Mouse (Mus musculus) thymus, postnatal 4 days (tissue): Measurements from ENCODE around the gene Ebf3.

ENCODE experiments used
- DNase-seq: peaks from one replicate; pipeline ENCODE4 v3.0.0; 2021

Ebf3 gene

DNA sequence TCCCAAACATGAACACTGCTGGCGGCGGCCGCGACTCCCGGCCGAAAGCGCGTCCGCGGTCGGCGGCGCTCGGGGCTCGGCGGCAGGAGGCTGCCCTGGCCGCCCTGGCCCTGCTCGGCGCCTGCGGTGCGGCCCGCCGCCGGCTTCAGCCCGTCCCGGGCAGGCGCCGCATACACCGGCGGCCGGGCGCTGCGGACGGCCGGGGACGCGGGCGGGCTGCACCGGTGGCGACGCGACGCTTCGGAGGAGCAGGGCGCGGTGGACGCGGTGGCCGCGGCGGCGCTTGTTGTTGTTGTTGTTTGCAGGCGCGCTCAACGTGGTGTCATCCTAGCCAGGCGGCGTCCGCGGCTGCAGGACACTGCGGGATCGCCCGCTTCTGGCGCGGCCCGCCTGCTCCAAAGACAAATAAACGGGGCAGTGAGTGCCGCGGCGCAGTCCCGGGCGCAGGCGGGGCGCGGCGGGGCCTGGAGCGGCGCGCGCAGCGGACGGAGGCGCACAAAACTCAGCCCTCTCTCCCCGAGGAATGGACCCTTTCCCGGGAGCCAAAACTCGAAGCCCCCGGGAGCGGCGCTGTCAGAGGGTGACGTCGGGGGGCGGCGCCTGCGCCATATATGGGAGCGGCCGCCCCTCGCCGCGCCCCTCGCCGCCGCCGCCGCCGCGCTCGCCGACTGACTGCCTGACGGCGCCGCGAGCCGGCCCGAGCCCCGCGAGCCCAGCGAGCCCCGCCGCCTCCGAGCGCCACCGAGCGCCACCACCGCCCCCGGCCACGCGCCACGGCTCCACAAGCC lies at the start of gene Ebf3:
Gene Ebf3 (minus strand): TSS at position 542 of the 788 bp plus-strand sequence.
- DNase-seq: peak; percentile 92

DNA sequence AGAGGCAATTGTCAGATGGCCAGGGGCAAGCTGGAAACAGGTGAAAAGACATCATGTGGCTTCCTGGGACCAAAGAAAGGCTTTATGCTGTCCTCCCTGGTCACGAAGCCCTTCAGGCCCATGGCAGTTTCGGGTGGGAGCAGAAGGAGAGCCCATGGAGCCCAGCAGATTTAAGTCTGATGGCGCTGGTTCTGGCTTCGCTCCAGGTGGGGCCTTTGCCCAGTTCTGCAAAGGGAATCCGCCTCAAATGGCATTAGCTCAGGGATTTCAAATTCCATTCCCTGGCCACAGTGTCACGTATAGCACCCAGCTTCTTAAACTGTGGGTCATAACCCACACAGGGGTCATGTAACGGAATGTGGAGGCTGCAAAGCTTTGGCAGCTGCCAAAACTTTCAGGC lies 32.6 kb upstream of the Ebf3 start:
- DNase-seq: no peak

DNA sequence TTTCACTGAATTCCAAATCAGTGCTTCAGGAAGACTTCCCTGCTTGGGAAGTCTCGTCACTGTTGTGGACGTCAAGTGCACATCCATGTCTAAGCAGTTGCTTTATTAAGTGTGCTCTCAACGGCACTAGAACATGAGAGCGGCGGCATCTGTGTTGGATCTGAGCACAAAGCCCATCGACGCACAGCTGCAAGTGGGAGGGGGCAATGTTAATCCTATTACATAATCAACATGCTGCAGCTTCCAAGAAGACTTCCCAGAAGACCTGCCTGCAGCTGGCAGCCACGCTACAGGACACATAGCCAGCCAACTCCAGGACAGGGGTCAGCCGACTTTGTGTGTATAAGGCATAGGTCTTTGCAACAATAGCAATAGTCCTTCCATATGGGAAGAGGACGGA lies 31.8 kb upstream of the Ebf3 start:
- no peak for DNase-seq

DNA sequence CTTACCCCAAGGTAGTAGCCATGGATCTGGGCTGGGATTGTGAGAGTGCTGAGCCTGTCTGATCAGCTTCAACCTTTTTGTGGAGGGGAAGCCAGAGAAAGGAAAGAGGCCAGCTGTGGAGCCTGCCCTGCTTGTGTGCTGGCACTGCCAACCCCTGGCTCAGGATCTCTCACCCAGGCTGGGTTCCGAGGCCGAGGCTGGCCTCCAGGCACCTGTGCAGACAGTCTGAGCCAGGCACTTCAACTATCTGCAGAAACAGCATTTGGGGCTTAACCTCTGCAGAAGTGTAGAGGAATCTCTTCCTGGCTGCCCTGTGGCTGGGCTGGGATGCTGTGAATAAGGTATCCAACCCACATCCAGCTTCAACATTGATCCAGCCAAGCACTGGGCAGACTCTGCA lies 19.7 kb upstream of the Ebf3 start:
- no peak for DNase-seq

DNA sequence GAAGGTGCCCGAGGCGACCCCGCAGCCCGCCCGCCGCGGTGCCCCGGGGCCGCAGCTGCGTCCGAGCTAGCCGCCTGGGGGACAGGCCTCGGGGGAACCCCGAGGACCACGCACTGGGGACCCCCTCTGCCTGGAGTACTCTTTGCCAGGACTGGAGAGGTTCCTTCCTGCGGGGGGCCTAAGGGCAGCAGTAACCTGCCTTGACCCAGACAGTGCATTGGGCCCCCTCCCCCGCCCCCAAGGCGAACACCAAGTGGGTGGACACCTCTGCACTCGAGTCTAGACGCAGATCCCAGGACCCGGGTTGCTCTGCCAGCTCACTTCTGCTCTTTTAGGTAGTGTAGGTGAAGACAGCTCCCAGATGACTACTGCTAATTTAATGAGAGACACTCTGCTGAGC lies 8.7 kb upstream of the Ebf3 start:
- DNase-seq: no peak

DNA sequence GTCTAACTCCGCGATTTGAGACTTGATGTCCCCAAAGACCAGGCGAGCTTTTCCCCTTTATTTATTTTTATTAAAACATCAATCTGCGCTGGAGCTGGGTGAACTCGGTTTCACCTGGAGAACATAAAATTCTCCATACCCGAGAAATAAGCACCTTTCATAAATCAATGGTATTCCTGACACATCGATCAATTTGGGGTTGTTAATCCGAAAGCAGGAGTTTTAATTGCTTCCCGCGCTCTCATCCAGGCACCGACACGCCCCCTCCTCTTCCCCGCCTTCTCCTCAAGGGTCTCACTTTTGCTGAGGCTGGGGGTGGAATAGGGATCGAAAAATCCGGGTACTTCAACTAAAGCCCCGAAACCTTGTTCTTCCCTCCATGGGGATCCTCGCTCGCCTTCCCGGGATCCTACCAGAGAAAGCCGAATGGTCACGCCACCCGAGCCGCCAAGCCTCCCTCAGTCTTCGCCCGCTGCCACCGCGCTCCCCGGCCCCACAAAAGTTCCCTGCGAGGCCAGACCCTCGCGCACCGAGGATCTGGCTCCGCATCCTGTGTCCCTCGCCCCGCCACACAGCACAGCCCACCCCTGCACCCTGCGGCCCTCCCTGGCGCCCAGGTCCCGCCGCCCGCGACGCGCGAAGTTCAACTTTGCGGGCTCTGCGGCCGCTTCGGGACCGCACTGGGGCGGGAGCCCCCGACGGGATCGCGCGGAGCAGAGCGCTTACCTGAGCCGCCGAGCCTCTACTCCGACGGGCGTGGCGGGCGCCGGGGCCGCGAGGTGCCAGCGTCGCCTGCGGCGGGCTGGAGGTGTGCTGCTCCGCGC lies 7.9 kb upstream of the Ebf3 start:
- peak; percentile 22 for DNase-seq

DNA sequence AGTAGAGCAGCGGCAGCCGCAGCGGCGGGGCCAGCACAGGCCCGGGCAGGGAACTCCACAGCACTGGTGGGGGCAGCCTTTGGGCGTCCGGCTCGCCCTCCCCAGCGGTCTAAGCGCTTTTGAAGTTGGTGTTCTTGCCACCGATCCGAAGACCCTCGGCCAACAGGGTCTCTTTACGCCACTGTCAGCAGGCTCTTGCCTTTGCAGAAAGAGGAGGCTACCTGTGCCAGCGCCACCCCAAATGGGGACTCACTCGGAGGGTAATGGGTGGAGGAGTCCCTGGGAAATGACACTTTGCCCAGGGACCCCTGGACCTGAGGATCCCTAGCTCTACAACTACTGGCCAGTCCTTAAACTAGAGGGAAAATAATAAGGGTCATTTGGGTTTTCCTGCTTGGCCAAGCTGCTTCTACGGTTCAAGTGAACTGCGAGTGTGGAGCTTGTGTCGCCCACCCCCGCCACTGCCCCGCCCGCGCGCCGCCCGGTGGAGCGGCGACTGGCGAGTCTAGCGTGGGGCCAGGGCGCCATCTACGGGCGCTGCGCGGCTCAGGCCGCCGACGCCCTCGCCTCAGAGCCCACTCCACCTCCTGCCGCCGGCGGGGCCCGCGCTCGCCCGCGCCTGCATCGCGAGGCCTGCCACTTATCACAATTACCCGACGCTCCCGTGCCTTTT lies 7.0 kb upstream of the Ebf3 start:
- peak; percentile 81 for DNase-seq

DNA sequence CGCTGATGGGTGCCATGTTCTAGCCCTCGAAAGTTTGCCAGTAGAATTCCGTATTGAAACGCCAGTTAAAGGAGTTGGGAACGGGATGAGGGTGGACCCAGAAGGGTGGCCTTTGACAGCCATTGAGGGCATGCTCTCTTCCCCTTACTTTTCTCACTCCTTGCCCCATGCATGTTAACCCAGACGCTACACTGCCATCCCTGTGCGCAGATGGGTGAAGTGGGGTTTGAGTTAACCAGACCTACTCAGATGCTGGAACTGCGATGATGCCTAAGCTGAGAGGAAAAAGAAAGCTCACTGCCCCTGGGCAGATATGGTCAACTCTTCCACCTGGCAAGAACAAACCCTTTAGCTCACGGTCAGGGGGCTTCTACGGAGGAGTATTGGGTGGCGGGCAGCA lies 6.1 kb upstream of the Ebf3 start:
- DNase-seq: no peak

DNA sequence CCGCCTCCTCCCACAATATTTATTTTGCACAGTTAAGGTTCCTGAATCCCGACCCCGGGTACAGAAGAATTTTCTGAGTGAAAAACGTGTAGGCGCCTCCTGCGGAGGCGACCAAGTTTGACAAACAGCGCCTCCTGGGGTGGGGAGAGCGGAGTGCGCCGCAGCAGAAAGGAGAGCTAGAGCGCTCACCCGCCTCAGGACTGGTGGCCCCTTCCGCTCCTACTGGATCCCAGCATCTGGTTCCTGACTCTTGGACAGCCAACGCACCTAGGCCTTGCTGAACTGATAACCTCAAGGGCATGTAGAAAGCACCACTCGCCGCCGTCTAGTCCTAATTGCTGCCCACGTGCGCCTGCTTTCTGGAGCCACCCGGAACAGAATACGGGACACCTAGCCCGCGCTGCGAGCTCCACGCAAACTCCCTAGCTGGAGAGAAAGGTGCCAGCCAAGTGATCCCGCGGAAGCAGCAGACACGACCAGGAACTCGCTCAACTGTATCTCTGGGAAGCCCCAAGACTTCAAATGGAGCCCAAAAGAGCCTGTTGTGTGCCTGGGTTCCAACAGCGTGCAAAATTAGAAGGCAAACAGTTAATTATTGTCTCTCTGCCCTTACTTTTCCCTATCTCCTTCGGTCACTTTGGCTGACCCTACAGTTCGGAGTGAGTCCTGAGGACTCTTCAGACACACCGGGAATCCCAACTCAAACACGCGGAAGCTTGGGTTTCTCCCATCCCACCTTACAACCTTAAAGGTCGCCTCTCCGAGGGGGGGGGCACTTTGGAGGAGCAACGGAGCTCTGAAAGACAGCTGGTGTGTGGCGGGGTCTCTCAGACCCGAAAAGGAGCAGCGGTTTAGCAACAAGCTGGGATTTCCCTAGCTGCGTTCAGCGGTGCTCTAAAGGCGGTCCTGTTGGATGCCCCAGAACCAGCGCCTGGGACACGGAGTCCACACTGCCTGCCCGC lies 5.0 kb upstream of the Ebf3 start:
- DNase-seq: peak; percentile 84

DNA sequence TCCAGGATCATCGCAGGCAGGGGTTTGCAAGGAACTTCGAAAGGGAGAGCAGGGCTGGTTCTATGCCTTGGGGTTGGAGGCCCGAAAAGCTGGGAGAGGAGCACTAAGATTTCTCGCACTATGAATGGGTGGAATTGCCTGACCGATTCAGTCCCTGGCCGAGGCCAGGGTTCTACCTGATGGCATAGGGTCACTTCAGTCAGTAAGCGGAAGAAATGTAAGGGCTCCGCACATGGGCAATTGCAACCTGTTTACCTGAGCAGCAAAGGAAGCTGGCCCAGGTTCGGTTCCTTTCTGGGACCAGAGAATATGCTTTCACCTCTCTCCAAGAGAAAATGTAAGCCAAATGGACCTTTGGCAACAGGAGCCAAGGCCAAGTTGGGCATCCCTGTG lies 4.1 kb upstream of the Ebf3 start:
- DNase-seq: no peak

DNA sequence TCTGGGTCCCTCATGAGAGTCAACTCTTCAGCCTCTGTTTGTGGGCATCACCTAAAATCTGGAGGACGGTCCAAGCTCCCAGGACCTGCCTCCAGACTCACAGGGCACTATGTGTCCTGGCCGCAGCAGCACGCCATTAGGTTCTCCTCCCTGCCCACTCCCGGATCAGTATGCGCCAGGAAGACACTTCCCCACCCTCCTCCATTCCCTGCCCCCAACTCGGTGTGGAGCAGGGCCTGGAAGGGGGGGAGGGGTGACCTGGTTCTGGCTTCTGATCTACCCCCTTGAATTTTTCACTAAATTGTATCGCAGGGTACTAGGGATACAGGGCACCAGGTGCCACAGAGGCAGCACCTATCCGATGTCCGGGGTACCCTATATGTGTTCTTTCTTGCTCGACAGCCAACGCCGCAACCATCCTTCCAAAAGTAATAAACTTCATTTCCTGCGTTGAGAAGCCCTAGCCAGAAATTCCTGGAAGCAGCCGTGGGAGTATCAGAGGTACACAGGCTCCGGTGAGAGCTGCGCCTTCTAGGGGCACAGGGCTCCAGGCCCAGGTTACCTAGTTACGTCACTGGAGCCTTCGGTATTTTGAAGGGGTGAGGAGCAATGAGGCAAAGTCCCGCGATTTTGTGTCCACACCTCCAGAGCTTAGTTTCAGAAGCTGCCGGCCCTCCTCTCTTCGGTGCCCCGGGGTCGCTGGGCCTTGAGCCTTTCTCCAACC lies 3.6 kb upstream of the Ebf3 start:
- DNase-seq: no peak

DNA sequence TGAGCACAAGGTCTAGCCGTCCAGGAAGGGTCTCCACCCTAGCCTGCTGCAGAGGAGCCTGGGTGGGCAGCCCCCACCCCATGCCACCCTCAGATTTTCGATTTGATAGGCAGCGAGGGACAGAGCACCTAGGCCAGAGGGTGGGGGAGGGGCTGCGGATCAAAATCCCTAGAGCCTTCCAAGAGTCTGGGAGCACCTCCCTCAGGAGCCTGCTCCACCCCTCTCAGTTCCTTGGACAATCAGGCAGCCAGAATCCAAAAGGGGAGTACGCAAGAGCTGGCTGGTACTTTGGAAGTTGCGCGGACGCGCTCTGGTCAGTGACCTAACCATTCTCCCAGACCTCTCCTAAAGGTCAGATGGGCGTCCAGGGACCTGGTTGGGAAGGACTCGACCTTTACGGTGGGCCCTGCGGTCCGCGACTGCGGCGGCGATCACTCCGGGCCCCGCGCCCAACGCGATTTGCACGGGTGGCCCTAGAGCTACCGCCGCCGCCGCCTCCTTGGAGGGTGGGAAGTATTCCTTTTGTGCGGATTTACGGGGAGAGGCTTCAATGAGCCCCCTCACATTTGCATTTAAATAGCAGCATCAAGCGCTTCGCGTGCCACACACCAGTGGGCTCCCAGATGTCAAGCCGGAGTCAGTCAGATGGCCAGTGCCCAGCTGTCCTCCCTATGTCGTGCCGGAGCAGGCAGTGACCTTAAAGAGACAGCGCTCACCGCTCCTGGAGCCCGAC lies 2.8 kb upstream of the Ebf3 start:
- DNase-seq: peak; percentile 18

DNA sequence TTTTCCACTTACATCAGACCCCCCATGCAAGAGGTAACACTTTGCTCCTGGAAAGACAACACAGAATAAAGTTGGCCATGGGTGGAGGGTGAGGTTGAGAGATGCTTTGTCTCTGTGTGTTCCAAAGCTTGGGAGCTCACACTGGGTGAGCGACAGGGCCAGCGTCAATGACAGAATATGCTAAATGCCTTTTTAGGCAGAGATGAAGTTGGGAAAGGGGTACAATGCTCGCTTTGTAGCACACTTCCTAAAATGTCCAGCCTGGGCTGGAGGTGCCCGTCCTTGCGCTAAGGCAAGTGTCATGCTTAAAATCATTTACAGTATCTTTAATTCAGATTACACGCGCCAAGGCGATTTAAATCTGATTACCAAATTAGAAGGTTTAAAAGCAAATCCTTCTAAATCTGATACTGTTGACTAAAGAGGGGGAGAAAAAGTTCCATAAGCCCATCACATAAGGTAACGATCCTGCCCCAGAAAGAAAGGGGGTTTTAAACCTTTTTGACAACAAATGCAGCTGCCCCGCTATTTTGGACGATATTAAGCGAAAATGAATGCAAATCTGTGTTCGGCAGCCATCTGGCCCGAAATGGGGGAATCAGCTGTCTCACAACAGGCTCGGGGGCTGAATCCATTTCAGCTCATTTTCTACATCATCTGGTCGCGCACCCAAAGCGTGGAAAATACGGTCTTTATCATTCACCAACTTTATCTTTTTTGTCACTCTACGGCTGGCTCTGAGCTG lies 2.1 kb upstream of the Ebf3 start:
- DNase-seq: no peak

DNA sequence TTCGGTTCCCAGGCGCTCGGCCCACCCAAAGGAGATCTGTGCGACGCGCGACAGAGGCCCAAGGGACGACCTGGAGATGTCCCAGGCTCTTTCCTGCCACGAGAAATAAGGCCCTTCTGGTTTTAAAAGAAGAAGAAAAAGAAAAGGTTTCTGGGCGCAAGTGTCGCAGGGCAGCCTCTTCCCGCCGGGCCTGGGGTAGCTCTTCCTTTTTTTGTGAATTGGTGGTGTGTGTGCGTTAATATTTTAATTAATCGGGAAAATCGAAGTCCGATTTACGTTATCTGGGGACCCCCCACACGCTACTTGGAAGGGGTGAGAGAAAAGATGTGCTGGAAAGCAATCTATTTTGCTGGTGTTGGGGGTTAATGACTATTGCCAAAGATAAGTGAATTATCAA lies 1.3 kb upstream of the Ebf3 start:
- no peak for DNase-seq

DNA sequence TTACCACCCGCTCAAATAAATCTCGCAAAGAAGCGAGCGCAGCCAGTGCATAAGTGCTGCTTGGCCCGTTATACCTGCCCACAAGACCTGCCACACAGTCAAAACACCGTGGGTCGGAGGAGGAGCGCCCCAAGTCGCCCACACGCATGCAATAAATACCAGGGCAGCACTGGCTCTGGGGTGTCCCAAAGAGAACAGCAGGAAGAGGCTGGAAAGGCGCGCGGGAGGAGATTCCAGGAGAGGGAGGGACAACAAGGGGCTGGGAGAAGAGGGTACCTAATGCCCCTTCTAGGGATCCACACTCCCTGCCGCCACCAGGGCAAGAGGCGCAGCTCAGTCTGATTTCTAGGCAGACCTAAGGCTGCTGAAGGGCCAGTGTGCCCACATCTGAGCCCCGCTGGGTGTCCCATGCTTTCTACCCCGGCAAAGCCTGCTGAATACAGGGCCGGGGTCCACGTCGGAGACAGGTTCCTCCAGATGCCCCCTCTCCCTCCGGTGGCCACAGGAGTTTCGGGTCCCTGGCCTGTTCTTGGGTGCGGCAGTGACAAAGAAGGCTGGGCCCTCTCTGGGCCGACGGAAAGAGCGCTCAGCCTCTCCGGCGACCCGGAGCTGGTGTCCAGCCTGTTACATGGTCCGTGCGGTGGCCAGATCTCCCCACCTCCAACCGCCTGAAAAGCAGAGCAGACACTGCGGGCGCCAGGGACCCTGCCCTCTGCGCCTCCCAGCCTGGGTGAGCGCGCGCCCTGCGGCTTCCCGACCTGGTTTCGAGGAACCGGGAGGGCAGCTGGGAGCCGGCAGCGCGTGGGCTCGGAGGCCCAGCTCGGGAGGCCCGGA lies 682 bp upstream of the Ebf3 start:
- peak; percentile 36 for DNase-seq

DNA sequence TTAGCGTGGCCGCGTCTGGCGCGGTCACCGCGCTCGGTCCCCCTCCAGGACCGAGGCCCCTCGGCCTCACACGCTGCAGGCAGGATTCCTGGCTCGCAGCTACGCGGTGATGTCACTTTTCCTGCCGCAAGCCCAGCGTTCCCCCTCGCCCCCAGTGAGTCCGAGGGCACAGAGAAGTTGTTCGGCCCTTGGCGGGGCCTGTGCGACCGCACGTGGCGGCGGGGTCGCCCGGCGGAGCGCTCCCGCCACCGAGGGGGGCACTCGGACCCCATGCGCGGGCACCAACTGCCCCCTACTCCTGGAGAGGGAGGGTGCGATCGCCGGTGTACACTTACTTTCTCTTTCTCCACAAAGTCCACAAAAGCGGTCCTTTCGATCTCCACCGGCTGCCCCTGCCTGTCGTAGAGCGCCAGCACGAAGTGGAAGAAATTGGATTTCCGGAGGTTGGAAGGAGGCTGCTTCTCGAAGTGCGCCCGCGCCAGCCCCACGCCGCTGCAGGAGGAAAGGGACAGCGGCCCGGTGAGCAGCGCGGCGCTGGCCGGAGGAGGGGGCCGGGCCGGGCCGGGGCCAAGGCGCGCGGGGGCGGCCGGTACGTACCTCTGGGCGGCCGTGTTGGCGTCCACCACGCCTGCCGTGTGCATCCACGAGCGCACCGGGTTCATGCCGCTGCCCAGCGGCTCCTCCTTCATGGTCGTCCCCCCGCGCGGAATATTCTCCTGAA lies 902 bp downstream of the Ebf3 start:
- DNase-seq: peak; percentile 44

DNA sequence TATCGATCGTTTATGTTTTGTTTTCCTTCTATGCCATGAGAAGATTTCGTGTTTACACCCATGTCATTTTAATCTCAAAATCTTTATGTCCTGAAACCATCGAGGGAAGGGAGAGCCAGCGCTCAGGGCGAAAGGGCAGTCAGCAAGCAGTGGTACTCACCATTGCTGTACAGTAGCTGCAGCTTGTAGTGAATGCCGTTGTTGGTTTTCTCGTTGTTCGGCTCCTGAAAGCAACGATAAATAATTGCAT lies 1.4 kb downstream of the Ebf3 start:
- DNase-seq: no peak

DNA sequence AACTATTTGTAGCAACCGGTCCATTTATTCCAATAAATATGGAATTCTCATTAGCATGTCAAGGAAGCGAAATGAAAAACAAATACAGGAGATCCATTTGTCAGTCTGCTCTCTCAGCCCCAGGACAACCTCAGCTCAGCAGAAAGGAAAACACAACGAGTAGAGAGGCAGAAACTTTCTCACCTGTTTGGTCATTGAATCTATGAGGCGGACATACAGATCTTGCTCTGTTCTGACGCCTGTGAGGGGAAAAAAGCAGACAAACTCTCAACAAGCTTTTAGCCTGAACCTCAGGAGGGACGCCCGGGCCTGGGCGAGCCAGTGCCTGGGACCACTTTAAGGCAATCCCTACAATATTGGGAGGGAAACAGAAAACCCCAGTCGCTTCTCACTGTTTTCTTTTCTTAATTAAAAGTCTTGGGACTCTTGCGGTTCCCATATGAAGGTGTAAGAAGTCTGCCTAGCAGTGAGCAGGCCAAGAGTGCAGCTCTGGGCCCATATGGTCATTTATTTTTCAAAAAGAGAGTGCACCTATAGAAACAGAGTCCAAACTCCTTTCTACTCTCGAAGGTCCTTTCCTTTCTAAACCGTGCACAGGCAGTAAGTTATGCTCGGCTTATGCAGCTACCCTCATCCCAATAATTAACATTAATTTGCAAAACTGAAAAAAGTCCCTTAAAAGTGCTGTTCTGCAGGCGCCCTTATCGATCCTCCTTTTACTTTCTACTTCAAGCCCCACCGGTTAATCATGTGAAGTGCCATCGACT lies 1.9 kb downstream of the Ebf3 start:
- no peak for DNase-seq
